Mouse (Mus musculus) embryonic facial prominence, embryonic 12.5 days (tissue): ENCODE results near the gene Evc2. TPM values are rescaled to one million over a fixed set of nuclear protein-coding genes. Genes with fewer than 3 reads are reported as not detected.
A peak's percentile ranks its signal among the peaks of the same experiment; 100 is the strongest.

ENCODE experiments used
- ATAC-seq: fragments of 200-750 bp; cut with Nextera tagmentation; 2 replicates; pipeline ENCODE4 v1.8.0; 2017; ENCODE audit not compliant: insufficient number of reproducible peaks, insufficient read depth, low FRiP score, low TSS enrichment
- H3K27ac ChIP-seq: fragments of 300-500 bp; sonication (generic); 2 replicates; pipeline ENCODE4 v1.5.1; 2016; ENCODE audit warnings: mild to moderate bottlenecking
- H3K27me3 ChIP-seq: fragments of 300-500 bp; sonication (generic); 2 replicates; pipeline ENCODE4 v1.6.1; 2016; ENCODE audit warnings: mild to moderate bottlenecking, moderate library complexity
- H3K36me3 ChIP-seq: fragments of 300-500 bp; sonication (generic); 2 replicates; pipeline ENCODE4 v1.6.1; 2016; ENCODE audit warnings: mild to moderate bottlenecking
- H3K4me1 ChIP-seq: fragments of 300-500 bp; sonication (generic); 2 replicates; pipeline ENCODE4 v1.6.1; 2016
- H3K4me2 ChIP-seq: fragments of 300-500 bp; sonication (generic); replicated peaks from 2 replicates; pipeline ENCODE4 v1.6.1; 2016; ENCODE audit warnings: mild to moderate bottlenecking, moderate library complexity
- H3K4me3 ChIP-seq: fragments of 300-500 bp; sonication (generic); 2 replicates; pipeline ENCODE4 v1.5.1; 2016; ENCODE audit warnings: mild to moderate bottlenecking
- H3K9ac ChIP-seq: fragments of 300-500 bp; sonication (generic); 2 replicates; pipeline ENCODE4 v1.6.1; 2016; ENCODE audit warnings: mild to moderate bottlenecking, moderate library complexity
- H3K9me3 ChIP-seq: fragments of 300-500 bp; sonication (generic); 2 replicates; pipeline ENCODE4 v1.6.1; 2016; ENCODE audit warnings: mild to moderate bottlenecking, moderate library complexity
- WGBS: fragments of 180-500 bp; shearing (Covaris S2); methylation state at CpG from one replicate; pipeline ENCODE4 v1.1.7; 2016; 5-methylcytosine and 5-hydroxymethylcytosine counted together
- polyA plus RNA-seq: library from polyadenylated mRNA; unstranded; fragments of >200 nt; fragmentation: Nextera tagmentation; extraction: Ambion mirVana; gene quantifications from 2 replicates; pipeline ENCODE4 v1.2.1, GENCODE M21; 2016

Gene Evc2
- polyA plus RNA-seq, 1 experiment from 2014 or later: 25.1 TPM

GRCm38 (mm10) chr5:37331133-37331505, 7.2 kb upstream of the Evc2 start:
- Histone ChIP-seq H3K4me3 (no peak overlapping the region), H3K36me3 (peaks cover 58% of the 10 kb centered on the region), H3K4me1 (peaks cover 16% of the 10 kb centered on the region; the same call in 1 of the 2 replicates), H3K4me2 (no peak overlapping the region), H3K27ac (no peak overlapping the region), H3K9me3 (no peaks in the 10 kb centered on the region), H3K9ac (no peak overlapping the region), H3K27me3 (no peaks in the 10 kb centered on the region)
- WGBS: 90% methylated on average over 2 of the region's 2 CpGs
- ATAC-seq: no peak

DNA sequence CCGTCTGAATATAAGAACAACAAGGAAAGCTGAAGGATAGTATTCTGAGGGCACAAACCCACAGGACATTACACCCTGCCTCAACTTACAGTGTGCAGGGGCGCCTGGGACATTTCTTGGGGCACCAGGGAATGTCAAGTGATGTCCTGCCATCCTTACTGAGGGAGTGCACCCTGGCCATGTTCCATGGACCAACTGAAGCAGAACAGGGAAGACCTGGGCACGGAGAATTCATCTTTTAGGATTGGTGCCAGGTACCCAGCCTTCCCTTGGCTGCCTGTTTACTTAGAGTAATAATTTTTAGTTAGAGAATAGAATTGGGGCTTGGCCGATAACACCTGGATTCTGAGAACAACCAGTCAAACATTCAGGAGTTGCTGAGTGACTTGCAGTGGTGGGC, 6.2 kb upstream of the Evc2 start:
- no peak for ATAC-seq
- no peak overlapping the region for H3K9ac ChIP-seq
- no peaks in the 10 kb centered on the region for H3K27me3 ChIP-seq
- H3K27ac ChIP-seq: no peak overlapping the region
- 82% methylated on average over 4 of the region's 4 CpGs for WGBS
- H3K4me3 ChIP-seq: no peak overlapping the region
- peaks cover 49% of the 10 kb centered on the region for H3K36me3 ChIP-seq
- peaks cover 17% of the 10 kb centered on the region; the same call in 1 of the 2 replicates for H3K4me1 ChIP-seq
- H3K9me3 ChIP-seq: no peaks in the 10 kb centered on the region
- H3K4me2 ChIP-seq: no peak overlapping the region

DNA sequence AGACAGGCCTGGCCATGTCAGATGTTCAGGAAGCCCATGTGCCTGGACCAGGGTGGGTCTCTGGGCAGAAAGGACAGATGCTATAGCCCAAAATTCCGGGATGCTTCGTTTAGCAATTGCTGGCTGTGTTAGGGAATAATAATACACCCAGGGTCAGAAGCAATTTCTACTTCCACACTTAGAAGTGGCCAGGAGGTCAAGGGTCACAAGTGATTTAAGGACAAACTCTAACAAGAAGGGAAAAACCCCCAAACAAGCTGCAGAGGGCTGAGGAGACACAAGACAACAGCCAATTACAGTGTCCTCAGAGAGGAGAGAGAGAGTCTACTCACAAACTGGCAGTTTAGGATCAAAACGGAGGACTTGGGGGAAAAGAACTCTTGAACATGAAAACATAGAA, 3.2 kb upstream of the Evc2 start:
- Histone ChIP-seq H3K4me1 (peaks cover 41% of the 10 kb centered on the region), H3K4me2 (peak overlapping the region; percentile 66; the same call in 1 of the 2 replicates), H3K27ac (no peak overlapping the region), H3K27me3 (no peaks in the 10 kb centered on the region), H3K9ac (0 out of 2 replicates have a peak overlapping the region, but pooled peaks have one; percentile 24), H3K4me3 (no peak overlapping the region), H3K36me3 (peaks cover 21% of the 10 kb centered on the region), H3K9me3 (no peaks in the 10 kb centered on the region)
- ATAC-seq: no peak
- WGBS: 51% methylated on average over 3 of the region's 3 CpGs

DNA sequence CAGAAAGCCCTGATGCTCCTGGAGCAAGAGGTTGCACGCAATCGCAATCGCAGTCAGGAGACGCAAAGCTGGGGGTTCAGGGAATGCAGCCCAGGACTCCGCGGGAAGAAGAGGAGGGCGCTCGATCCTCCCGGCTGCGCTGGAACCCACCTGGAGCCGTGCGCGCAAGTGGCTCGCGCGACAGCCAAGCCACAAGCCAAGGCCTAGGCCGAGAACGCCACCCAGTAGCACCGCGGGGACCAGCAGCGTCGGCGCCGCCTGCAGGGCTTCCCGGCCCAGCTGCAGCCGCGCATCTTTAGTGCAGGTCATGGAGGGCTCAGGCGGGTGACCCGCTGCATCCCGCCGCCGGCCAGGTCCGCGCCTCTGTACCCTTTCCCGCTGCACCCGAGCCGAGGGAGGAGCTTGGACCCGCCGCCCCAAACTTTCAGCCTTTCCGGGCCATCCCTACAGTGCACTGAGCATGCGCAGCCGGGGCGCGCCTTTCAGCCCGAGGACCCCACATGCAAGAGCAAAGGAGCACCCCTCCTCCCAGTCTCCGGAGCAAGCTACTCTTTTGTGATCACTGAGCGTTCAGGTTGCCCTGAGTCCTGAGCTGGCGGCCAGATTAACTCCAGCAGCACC, 1.7 kb upstream of the Evc2 start, which contains the start of gene Evc:
Gene Evc (minus strand): TSS at position 410 of the 621 bp plus-strand sequence.
- Histone ChIP-seq H3K9me3 (no peaks in the 10 kb centered on the region), H3K4me1 (peaks cover 43% of the 10 kb centered on the region), H3K27ac (peak within 1 kb of the TSS; percentile 74), H3K4me2 (peak within 1 kb of the TSS; percentile 66), H3K36me3 (peaks cover 13% of the 10 kb centered on the region; the same call in 1 of the 2 replicates), H3K27me3 (no peaks in the 10 kb centered on the region), H3K4me3 (peak within 1 kb of the TSS; percentile 76), H3K9ac (peak within 1 kb of the TSS; percentile 82)
- ATAC-seq: peak; percentile 70
- under 1% methylated on average over 45 of the region's 48 CpGs for WGBS

- Histone ChIP-seq H3K4me2 (peak overlapping the region; percentile 66), H3K36me3 (peaks cover 16% of the 10 kb centered on the region; the same call in 1 of the 2 replicates), H3K9me3 (no peaks in the 10 kb centered on the region), H3K27ac (peak overlapping the region; percentile 52), H3K9ac (peak overlapping the region; percentile 4; the same call in 1 of the 2 replicates), H3K27me3 (no peaks in the 10 kb centered on the region), H3K4me3 (peak overlapping the region; percentile 76; the same call in 1 of the 2 replicates), H3K4me1 (peaks cover 43% of the 10 kb centered on the region)
- no peak for ATAC-seq
- WGBS: 64% methylated on average over 3 of the region's 3 CpGs
Measured at GRCm38 (mm10) chr5:37337696-37338095, 603 bp upstream of the Evc2 start.

GRCm38 (mm10) chr5:37343962-37344361, 5.7 kb downstream of the Evc2 start:
- WGBS: 87% methylated on average over 2 of the region's 2 CpGs
- H3K9me3 ChIP-seq: no peaks in the 10 kb centered on the region
- peaks cover 24% of the 10 kb centered on the region for H3K36me3 ChIP-seq

GRCm38 (mm10) chr5:37351791-37352190, 13.5 kb downstream of the Evc2 start:
- peaks cover 46% of the 10 kb centered on the region for H3K36me3 ChIP-seq
- H3K27ac ChIP-seq: no peak overlapping the region
- 89% methylated on average over 2 of the region's 2 CpGs for WGBS

More at GRCm38 (mm10) chr5:37343962-37344361, 5.7 kb downstream of the Evc2 start:
- Histone ChIP-seq H3K4me2 (no peak overlapping the region), H3K4me1 (peaks cover 13% of the 10 kb centered on the region), H3K27me3 (no peaks in the 10 kb centered on the region), H3K4me3 (no peak overlapping the region), H3K9ac (no peak overlapping the region), H3K27ac (no peak overlapping the region)
- no peak for ATAC-seq

GRCm38 (mm10) chr5:37354385-37354784, 16.1 kb downstream of the Evc2 start:
- peaks cover 42% of the 10 kb centered on the region for H3K36me3 ChIP-seq
- H3K27me3 ChIP-seq: no peaks in the 10 kb centered on the region
- H3K4me3 ChIP-seq: no peak overlapping the region
- no peak overlapping the region for H3K9ac ChIP-seq
- H3K27ac ChIP-seq: no peak overlapping the region
- no peak overlapping the region for H3K4me2 ChIP-seq
- H3K4me1 ChIP-seq: peaks cover 7% of the 10 kb centered on the region
- WGBS: 82% methylated on average over 4 of the region's 4 CpGs
- ATAC-seq: no peak
- no peaks in the 10 kb centered on the region for H3K9me3 ChIP-seq

More at GRCm38 (mm10) chr5:37351791-37352190, 13.5 kb downstream of the Evc2 start:
- Histone ChIP-seq H3K9me3 (no peaks in the 10 kb centered on the region), H3K4me1 (peaks cover 7% of the 10 kb centered on the region), H3K4me3 (no peak overlapping the region), H3K4me2 (no peak overlapping the region), H3K27me3 (no peaks in the 10 kb centered on the region), H3K9ac (no peak overlapping the region)
- ATAC-seq: no peak

DNA sequence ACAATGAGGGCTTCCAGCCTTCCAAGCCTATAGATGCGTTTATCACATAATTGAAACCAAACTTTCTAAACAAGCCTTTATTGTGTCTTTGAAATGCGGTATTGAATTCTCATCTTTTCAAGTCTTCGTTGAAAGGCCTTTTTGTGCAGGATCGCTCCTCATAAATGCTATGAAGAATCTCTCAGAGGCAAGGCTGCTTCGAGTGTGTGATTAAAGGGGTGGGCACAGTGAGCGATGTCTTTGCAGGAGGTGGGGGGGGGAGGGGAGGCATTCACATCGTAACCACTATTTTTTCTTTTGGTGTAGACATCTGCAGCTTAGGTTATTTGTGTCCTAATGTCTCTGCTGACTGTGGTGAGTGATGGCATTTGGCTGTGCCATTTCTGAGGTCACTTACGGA, 17.7 kb downstream of the Evc2 start:
- Histone ChIP-seq H3K27ac (no peak overlapping the region), H3K4me1 (peaks cover 7% of the 10 kb centered on the region), H3K4me3 (no peak overlapping the region), H3K9ac (no peak overlapping the region), H3K36me3 (peaks cover 36% of the 10 kb centered on the region), H3K4me2 (no peak overlapping the region), H3K9me3 (no peaks in the 10 kb centered on the region), H3K27me3 (no peaks in the 10 kb centered on the region)
- WGBS: 50% methylated on average over 8 of the region's 8 CpGs
- ATAC-seq: no peak

- ATAC-seq: no peak
- 68% methylated on average over 5 of the region's 5 CpGs for WGBS
- peaks cover 28% of the 10 kb centered on the region for H3K36me3 ChIP-seq
Measured at GRCm38 (mm10) chr5:37362618-37363017, 24.3 kb downstream of the Evc2 start.

GRCm38 (mm10) chr5:37363284-37363683, 25.0 kb downstream of the Evc2 start:
- Histone ChIP-seq H3K9ac (no peak overlapping the region), H3K36me3 (peaks cover 27% of the 10 kb centered on the region), H3K27ac (no peak overlapping the region), H3K4me1 (peaks cover 7% of the 10 kb centered on the region; the same call in 1 of the 2 replicates), H3K4me3 (no peak overlapping the region), H3K9me3 (no peaks in the 10 kb centered on the region), H3K27me3 (no peaks in the 10 kb centered on the region), H3K4me2 (no peak overlapping the region)
- 87% methylated on average over 5 of the region's 5 CpGs for WGBS
- no peak for ATAC-seq

More at GRCm38 (mm10) chr5:37362618-37363017, 24.3 kb downstream of the Evc2 start:
- H3K9me3 ChIP-seq: no peaks in the 10 kb centered on the region
- H3K27ac ChIP-seq: no peak overlapping the region
- H3K4me2 ChIP-seq: no peak overlapping the region
- no peaks in the 10 kb centered on the region for H3K27me3 ChIP-seq
- H3K4me3 ChIP-seq: no peak overlapping the region
- H3K4me1 ChIP-seq: peaks cover 7% of the 10 kb centered on the region; the same call in 1 of the 2 replicates
- H3K9ac ChIP-seq: no peak overlapping the region

- H3K36me3 ChIP-seq: peaks cover 27% of the 10 kb centered on the region
- peak overlapping the region; percentile 57; the same call in 1 of the 2 replicates for H3K27ac ChIP-seq
- H3K4me3 ChIP-seq: no peak overlapping the region
- H3K4me1 ChIP-seq: peaks cover 7% of the 10 kb centered on the region; the same call in 1 of the 2 replicates
- no peak overlapping the region for H3K9ac ChIP-seq
- H3K4me2 ChIP-seq: no peak overlapping the region
- no peaks in the 10 kb centered on the region for H3K9me3 ChIP-seq
- no peak for ATAC-seq
- H3K27me3 ChIP-seq: no peaks in the 10 kb centered on the region
Measured at GRCm38 (mm10) chr5:37365751-37366150, 27.5 kb downstream of the Evc2 start.
